Mouse (Mus musculus): ENCODE measurements around the gene Traip.
A peak's percentile ranks its signal among the peaks of the same experiment; 100 is the strongest.

Traip gene

DNA sequence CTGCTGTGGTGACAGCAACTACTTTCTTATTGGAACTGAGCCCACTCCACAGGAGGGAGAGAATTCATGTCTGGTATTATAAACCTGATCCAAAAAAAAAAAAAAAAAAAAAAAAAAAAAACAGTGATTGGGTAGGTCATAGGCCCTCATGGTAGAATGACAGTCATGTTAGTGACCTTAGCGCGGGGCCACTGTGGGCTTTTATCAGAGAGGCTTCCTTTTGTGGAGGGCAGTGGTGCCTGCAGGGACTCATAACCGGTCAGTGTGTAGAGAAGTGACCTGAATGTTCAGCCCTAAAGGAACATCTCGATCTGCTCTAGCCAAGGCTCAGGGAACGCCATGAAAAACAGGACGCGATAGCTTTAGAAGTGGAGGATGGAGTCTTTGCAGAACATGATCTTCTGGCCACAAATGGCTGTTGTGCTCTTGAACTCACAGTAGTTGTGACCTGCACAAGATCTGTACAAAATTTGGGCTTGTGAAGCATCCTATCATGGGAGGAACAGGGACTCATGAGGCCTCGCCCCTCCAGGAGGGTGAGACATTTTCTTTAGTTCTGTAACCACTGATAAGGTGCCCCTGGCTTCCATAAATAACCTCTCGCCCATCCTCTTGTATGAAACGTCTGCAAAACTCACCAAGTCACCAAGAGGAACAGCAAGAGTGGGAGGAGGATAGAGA lies 24.7 kb downstream of the Traip start:
- no peak for DNase-seq

GRCm38 (mm10) chr9:107975399-107976386 lies 25.8 kb downstream of the Traip start, which contains the start of gene Uba7:
TSS of gene Uba7 (plus strand) at chr9:107975505.
- no peak for DNase-seq

- no peak for DNase-seq
Observed at GRCm38 (mm10) chr9:107978815-107979214, 28.9 kb downstream of the Traip start.

DNA sequence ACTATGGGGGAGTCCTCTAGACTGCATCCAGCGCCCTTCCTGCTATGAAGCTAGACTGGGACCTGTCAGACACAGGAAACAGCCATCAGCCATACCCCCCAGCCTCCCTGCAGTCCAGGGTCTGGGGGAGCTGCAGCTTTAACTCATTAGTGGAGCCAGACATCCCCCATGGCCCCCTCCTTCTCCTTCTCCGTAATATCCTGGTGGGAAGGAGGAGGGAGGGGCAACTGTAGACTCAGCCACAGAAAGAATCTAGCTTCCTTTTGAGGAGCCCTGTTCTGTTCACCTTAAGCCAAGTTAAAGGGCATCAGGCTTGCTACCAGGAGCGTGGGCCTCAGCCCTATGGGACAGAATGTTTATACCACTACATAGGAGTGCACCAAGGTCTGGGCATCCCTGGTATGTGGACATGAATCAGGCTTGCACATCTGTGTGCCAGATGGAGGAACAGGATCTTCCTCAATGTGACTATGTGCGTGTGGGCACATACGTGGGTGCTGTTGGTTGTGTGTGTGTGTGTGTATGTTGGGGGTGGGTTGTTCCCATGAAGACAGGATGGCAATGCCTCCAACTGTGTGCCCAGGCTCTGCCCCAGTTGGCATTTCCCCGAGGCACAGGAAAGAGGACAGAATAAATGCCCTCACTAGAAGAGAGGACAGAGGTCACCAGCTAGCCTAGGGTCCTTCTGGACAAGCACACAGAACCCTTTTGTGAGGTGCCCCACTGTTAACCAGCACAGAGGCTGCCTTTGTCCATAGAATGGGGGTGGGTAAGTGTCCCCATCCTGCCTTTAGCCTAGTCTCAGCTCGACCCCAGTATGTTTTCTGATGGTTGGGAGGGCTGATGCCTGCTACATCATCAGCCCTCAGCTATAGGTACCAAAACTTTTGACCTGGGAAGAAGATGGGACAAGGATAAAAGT lies 32.0 kb downstream of the Traip start:
- DNase-seq = no peak

DNA sequence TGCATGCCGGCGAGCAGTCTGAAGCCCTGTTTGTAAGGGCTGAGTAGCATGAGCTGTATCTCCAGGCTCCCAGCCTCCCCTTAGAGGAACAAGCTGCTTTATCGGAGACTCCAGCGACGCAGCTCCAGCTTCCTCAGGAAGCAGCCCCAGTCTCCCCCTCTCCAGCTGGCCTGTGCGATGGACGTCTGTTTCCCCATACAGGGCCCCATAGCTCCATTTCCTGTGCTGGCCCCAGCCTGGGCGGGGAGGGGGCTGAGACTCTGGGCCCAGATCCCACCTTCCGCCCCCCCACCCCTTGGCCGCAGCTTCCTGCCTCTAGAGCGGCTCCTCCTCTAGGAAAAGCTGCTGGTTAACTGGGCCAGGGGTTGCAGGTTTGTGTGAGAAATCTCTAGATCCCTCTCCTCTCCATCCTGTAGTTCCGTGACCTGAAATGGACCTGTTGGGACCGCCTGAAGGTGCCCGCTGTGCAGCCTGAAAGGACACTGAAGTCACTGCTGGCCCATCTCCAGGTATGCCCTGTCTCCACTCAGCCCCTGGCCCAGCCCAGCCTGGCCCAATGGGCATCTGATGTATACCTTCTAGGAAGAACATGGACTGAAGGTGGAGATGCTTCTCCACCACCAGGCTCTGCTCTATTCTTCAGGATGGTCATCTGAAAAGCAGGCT lies 32.9 kb downstream of the Traip start, which contains the start of gene Gm20661:
Gm20661 (plus strand) TSS at position 378 of the 666 bp plus-strand sequence.
- DNase-seq = no peak

DNA sequence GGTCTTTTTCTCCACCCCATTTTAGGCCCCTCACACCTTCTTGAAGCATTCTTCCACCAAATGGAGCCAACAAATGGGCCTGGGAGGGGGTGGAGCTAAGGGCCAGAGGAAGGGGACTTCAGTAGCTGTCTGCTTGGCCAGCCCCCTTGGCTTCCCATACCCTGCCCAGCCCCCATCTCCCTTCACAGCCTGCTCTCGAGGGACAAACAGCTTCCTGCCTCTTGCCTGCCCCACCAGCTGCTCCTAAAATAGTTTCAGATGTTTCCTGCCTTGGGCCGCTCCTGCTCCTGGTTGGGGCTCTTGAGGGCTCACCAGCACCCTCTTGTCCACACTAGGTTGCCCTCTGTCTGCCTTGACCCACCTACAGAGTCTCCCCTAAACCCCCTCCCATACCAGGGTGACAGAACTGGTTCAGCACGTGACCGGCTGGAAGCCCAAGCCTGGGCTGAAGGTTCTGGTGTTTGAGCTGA lies 33.5 kb downstream of the Traip start:
- peak; percentile 29 for DNase-seq

GRCm38 (mm10) chr9:107984052-107984753 lies 34.3 kb downstream of the Traip start:
- DNase-seq = no peak

GRCm38 (mm10) chr9:107984754-107985055 lies 34.8 kb downstream of the Traip start:
- DNase-seq = no peak

DNA sequence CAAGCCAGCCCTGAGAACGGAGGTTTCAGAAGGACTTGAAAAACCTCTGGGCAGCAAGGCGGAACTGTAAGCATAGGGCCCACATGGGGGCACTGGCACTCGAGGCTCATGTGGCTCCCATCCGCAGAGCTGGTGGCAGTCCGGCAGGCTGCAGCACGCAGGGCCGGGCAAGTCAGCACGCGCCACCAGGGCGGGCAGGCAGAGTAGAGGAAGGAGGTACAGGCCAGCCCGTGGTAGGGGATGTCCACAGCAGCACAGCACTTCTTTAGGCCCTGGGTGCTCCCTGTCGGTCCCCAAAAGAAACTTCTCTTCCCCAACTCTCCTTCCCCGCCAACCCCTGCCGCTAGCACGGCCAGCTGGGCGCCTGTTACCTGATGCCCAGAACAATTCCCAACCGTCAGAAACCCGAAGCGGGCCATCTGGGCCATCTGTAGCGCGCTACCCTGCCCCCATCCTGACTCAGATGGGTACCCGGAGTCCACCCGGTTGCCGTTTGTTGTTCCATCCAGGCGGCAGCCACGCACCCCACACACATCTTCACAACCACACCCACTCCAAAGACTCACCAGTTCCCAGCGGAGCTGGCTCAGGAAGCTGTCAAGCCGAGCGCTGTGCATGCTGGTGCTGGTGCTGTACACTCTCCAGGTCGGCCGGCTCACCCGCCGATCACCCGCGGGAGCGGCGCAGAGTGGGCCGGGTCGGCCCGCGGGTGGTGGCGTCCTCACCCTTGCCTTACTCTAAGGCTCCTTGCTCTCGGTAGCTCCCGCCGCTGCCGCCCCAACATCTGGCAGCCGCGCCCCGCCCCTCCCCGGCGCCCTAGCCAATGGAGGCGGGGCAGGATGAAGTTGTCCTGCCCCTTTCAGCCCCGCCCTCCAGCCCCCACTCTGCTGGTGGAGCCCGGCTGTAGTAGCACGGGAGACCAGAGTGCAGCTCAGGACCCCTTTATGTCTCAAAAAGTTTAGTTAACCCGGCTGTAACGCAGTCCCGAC lies 35.5 kb downstream of the Traip start, which contains the start of gene Inka1:
Inka1 (minus strand) TSS at position 749 of the 989 bp plus-strand sequence.
- DNase-seq = peak; percentile 70

DNA sequence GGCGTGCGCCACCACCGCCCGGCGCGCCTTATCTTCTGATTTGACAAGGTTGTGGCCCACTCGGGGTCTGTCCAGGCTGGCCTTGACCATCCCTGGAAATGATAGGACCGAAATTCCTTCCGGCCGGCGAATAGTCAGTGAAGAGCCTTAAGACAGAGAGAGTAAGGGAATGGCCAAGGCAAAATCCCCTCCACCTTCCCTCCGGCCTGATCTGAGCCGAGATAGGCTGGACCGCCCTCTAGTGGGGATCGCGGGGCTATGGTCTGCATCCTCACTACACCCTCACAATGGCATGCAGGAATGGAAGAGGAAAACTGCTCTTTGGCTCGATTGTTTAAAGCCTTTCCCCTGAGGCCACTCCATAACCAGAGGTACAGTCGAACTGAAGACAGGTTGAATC lies 36.4 kb downstream of the Traip start:
- DNase-seq = peak; percentile 79

DNA sequence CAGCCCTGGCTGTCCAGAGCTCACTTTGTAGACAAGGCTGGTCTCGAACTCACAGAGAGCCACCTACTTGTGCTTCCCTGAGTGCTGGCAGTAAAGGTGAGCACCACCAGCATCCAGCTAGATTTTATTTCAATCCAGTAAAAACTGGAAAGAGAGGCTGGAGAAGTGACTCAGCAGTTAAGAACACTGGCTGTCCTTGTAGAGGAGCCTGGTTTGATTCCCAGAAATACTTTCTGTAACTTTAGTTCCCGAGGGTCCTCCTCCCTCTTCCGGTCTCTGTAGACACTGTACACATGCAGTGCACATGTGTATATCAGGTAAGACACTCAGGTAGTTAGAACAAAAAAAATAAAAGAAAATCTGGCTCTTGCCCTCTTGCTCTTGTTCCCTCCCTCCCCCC lies 38.0 kb downstream of the Traip start:
- no peak for DNase-seq

- no peak for DNase-seq
Observed at GRCm38 (mm10) chr9:107992197-107992596, 42.3 kb downstream of the Traip start, which contains the start of gene Cdhr4. TSS of gene Cdhr4 (plus strand) at chr9:107992497.

- no peak for DNase-seq
Observed at GRCm38 (mm10) chr9:107993013-107993412, 43.1 kb downstream of the Traip start.

DNA sequence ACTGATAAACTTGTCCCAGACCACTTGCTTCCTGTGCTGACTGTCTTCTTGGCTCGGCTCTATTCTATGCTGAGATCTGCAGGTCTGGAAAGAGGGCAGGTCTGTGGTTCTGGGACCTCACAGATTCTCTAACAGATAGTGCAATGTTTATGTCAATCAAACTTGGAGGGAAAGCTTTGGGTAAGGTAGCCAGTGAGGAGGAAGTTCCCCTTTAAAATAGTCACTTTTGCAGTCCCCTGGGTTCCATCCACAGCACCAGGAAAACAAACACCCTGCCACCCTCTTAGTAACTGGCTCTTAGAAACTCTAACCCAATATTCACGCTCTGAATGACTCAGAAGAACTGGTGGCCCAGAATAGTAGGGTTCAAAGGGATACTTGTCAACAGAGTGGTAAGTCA lies 44.5 kb downstream of the Traip start:
- DNase-seq = no peak

DNA sequence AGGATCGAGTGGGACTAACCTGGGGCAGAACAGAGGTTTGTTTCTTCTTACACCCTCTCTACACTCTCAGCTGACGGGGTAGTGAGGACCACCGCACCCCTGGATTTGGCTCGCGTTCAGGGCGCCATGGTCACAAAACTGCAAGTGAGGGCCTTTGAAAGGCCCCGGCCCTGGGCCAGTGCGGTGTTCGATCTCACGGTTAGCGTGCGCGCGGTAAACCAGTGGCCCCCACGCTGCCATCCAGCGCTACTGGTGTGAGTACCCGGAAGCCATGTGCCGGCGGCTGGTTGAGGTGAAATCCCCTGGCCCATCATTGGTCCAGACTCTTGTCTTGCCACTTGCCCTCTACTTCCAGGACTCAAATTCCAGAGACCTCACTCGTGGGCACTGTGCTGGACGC lies 45.6 kb downstream of the Traip start:
- DNase-seq = no peak

- DNase-seq = no peak
Observed at GRCm38 (mm10) chr9:107996049-107996448, 46.1 kb downstream of the Traip start, which contains the start of gene Gm20662. TSS of gene Gm20662 (plus strand) at chr9:107996349.

GRCm38 (mm10) chr9:108001922-108002770 lies 52.2 kb downstream of the Traip start, which contains the start of gene Ip6k1:
TSS of gene Ip6k1 (plus strand) at chr9:108002501.
- peak; percentile 100 for DNase-seq

GRCm38 (mm10) chr9:108002778-108003530 lies 53.0 kb downstream of the Traip start:
- peak; percentile 55 for DNase-seq
